Mouse (Mus musculus): ENCODE results near the gene Rabgap1l. TPM values are rescaled to one million over a fixed set of nuclear protein-coding genes. Genes with fewer than 3 reads are reported as not detected.

The Rabgap1l gene
- total RNA-seq, 2 experiments from 2014 or later: 214 to 241 TPM

DNA sequence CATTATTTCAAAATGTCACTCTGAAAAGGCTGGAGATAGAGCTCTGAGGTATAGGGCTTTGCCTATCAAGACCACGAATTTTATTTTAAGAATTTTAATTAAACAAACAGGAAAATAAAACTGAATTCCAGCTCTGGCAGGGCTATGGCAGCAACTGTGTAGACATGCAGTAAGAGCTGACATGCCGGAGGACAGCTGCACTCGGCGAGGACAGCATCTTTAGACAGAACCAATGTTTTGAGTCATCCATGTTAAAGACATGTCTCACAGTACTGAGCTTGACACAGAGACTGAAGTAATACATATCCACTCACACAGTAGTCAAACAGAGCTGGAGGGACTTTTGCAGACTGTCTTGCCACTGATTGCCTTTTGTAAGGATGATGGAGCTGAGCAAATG is 532.4 kb downstream of the Rabgap1l start:
- DNase-seq (ENCODE audit: extremely low spot score in 1 of 2, low spot score in 1 of 2): no peak

DNA sequence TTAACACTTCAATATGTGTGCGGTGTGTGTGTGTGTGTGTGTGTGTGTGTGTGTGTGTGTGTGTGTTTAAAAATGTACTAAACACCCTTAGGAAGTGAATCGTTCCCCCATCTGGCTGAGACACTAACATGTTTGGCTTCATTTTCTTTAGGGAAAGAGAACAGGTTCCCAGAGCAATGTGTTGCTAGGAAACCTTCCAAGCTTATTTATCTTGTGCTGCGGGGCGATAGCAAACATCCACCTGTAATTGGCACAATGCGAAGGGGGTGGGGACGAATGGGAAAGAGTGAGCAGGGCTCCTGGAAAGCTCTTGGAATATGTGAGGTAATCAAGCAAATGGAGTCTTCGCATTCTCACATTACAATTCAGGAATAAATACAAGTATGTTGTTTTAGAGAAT is 533.1 kb downstream of the Rabgap1l start:
- no peak for DNase-seq (ENCODE audit: extremely low spot score in 1 of 2, low spot score in 1 of 2)

DNA sequence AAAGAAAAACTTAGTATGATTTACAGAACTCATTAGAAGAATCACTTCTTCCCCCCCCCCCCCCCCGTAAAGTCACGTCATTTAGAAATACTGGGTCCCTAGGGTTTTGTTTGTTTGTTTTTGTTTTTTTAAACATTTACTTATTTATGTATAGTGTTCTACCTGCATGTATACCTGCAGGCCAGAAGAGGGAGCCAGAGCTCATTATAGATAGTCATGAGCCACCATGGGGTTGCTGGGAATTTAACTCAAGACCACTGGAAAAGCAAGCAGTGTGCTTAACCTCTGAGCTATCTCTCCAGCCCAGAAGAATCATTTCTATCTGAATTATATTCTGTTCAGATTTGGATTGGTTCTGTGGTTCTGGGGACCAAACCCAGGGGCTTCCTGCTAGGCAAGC is 539.9 kb downstream of the Rabgap1l start:
- no peak for DNase-seq (ENCODE audit: extremely low spot score in 1 of 2, low spot score in 1 of 2)

DNA sequence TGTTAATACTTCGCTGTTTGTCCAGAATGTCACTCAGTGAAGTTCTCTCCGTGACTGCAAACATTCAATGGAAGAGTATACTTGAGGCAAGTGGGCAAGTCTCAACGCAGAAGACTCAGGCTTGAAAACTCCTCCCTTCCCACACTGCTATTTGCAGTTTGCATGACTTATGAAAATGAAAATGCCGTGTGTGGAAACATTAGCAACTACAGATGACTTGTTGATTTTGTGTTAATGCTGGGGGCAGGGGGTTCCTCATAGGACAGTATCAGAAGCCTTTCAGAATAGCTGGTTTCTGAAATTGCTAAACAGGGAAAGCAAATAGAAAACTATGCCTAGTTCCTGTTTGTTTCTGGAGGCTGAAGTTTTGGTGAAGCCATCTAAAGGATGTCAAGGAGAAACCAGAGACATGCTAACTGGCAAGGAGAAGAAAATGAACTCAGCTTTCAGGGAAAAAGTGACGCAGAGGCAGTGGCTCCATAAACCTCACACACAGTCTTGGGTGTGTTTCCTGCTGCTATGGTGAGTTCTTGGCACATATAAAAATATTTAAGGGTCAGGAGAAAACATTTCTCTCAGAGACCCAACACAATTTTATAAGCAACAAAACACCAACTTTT is 541.5 kb downstream of the Rabgap1l start:
- no peak for DNase-seq (ENCODE audit: extremely low spot score in 1 of 2, low spot score in 1 of 2)

DNA sequence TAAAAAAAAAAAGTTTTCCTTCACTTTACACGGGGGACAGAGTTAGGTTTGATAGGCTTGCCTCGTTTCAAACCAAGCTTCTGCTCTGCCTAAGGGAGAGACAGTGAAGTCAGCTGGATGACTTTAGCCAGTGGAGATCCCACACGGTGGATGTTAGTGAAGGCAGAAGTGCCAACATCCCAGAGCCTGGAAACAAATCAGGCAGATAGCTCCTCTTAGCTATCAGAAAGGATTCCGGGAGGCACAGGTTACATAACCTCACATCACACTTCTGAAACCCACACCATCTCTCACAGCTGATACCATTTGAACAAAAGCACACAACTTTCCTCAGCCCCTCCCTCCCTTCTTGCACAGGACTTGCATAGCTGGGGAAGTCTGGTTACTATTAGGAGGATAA is 542.2 kb downstream of the Rabgap1l start:
- DNase-seq (ENCODE audit: extremely low spot score in 1 of 2, low spot score in 1 of 2): no peak

DNA sequence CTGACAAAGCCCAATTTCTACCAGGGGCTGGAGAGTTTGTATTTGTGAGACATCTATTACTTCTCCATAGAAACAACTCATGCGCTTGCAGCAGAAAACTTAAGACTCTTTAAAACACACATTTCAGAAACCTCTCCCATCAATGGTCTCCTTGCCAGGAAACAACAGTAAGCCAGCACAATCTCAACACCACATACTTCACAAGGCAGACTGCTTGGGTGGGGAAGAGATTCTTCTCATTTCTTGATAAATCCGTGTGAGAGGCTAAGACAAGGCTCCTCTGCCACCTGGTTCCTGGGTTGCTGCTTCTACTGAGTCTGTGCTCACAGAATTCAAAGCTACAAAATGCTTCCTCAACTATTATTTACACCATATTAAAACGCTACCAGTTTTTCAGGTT is 543.2 kb downstream of the Rabgap1l start:
- DNase-seq (ENCODE audit: extremely low spot score in 1 of 2, low spot score in 1 of 2): no peak

DNA sequence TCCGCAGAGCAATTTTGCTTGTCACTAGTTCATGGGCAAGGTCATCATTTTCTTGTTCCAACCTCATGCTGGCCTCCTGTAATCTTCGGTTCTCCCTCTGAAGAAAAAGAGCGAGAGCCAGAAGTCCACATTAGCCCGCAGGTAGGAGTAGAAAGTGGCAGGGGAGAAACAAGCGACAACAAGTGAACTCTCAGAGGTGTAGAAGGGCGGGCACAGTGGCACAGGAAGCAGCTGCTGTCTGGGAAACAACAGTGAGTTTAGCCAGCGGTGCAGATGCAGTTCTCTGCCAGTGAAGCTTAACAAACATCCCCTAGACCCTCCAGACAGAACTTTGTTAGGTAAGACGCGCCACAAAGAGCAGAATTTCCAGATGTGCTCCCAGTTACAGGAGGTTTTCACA is 545.5 kb downstream of the Rabgap1l start:
- DNase-seq (ENCODE audit: extremely low spot score in 1 of 2, low spot score in 1 of 2): no peak

DNA sequence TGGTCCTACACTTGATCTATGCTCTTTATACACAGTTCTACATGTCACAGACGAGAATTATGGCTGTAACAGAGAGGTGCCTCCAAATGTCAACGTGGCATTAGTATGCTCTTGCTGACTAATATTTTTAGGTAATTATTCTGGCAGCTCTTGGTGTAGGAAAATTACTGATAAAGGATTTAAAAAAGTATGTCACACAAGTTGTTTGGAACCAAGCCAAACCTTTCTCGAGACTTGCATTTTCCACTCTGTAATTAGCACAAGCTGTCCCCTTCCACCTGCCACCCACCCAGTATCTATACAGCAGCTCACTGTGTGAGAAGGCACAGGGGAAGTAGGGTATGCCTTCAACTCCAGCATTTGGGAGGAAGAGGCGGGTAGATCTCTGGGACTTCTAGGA is 546.2 kb downstream of the Rabgap1l start:
- DNase-seq (ENCODE audit: extremely low spot score in 1 of 2, low spot score in 1 of 2): no peak

DNA sequence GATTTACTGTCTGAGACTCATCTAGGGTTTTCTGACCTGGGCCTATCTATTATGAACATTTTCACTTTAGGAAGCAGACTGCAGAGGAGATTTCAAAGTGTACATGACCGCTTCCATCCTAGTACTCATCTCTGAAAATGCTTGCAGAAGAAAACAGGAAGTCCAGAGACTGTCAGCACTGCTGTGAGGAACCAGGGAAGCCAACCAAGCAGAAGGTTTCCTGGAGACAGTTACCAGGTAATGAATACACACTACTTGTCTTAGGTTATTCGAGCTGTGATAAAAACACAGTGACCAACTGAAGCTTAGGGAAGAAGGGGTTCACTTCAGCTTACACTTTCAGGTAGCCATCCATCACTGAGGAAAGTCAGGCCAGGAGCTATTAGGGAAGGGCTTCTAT is 547.1 kb downstream of the Rabgap1l start:
- no peak for DNase-seq (ENCODE audit: extremely low spot score in 1 of 2, low spot score in 1 of 2)

DNA sequence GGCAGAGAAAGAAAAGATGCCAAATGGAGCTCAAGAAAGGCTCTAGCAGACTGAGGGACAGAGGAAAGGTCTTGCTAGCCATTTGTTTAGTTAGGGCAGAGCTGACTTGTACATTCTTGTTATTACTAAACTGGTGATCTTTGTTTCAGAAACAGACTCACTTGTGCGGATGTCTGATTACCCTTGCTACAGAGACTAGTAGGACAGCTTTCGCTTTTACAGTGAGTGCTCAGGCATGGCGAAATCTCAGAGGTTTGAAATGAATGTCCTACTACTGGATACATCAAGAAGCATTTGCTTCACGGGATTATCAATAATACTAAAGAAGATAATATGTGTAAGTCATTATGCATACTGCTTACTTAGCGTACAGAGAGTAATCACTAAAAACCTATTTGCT is 548.3 kb downstream of the Rabgap1l start:
- DNase-seq (ENCODE audit: extremely low spot score in 1 of 2, low spot score in 1 of 2): no peak

DNA sequence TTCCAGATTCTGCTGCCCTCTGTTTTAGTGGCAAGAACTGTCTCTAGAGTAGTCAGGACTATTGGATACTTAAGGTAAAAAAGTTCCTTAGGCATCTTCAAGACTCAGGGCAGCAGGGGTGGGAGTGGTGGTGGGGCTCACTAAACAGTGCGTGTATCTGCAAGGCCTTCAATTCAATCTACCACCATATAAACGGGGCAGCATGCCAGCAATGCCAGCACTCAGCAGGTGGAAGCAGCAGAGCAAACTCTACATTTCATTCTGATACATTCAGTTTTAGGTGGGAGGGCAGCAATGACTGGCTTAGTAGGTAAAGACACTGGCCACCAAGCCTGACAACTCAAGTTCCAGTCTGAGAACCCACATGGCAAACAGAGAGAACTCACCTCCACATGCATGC is 552.9 kb downstream of the Rabgap1l start:
- DNase-seq (ENCODE audit: extremely low spot score in 1 of 2, low spot score in 1 of 2): no peak

DNA sequence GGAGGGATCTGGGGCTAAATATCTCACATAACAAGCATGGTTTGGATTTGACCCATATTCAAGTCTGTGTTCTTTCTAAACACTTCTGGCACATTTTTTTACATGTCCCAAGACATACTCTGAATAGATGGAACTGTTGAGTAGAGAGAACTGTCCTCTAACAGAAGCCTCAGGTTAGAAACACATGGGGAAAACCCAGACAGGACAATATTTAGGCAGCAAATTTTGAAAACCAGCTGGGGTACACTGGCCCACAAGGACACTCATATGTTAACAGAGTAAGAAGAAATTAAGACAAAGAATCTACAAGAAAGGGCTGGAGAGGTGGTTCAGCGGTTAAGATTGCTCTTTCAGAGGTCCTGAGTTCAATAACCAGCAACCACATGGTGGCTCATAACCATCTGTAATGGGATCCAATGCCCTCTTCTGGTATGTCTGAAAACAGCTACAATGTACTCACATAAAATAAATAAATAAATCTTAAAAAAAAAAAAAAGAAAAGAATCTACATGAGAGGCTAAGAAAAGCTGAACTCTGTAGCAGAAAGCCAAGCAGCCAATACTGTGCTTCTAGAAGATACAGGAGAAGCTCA is 554.1 kb downstream of the Rabgap1l start:
- DNase-seq (ENCODE audit: extremely low spot score in 1 of 2, low spot score in 1 of 2): no peak

DNA sequence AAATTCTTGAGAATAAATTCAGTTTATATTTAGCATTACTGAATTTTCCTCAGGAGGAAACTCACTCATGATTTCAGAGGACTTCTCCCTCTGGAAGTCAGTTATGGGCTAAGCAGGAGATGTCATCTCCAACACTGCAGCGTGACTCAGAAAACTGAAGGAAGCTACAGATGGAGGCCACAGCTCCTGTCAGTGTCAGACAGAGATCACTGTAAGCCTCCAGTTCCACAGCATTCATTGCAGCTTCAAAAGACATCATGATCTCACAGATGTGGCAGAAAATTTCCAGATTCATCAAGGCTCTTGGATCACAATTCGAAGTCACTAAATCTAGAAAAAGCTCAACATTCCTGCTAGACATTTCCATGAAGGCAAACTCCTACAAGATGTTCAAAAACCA is 555.0 kb downstream of the Rabgap1l start:
- DNase-seq (ENCODE audit: extremely low spot score in 1 of 2, low spot score in 1 of 2): no peak

DNA sequence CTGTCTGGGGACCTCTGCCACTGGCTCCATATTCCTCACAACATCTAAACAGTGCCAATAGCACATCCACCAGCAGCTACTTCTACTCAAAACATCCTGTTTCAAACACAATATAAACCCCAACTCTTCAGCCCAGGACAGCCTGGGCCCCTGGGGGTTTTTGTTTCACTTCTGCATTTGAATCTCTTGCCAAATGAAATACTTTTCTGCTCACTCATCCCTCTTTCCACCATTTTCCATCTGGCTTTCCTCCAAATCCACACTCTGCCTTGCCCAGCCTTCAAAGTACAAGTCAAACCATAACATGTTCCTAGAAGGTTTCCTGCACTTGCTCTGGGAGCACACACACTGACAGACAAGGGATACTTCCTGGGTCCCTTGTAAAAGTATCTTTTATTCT is 559.1 kb downstream of the Rabgap1l start:
- DNase-seq (ENCODE audit: extremely low spot score in 1 of 2, low spot score in 1 of 2): no peak

DNA sequence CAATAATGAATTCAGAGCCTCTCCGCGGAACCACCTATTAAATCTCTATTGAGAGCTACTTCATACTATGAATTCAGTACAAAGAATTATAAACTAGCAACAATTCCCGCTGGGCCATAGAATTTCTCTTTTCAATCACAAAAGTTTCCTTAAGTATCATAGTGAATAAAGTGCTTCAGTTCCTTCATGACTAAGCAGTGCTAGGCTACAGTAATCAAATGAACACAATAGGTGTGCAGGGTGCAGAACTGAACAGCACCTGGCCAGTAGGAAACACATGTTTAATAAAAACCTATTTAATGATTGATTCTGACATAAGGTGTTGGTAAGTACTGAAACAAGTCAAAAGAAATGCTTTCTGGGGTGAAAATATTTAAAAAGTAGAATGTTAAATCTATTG is 560.9 kb downstream of the Rabgap1l start:
- no peak for DNase-seq (ENCODE audit: extremely low spot score in 1 of 2, low spot score in 1 of 2)

DNA sequence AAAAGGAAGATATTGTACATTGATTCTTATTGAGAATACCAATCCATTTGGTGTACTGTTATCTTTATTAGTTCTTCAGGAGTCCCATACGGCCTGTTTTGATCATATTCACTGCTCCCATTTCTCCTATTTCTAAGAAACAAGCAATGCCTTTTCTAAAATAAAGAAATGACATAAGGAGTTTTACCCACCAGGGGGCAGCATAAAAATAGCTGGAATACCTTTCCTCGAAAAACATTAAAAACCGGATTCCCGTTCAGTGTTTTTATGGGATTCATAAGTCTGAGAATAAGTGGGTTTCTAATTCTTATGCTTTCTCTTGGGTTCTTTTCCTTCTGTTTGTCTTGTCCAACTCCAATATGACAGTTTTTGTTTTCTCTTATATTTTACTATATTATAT is 562.0 kb downstream of the Rabgap1l start:
- DNase-seq (ENCODE audit: extremely low spot score in 1 of 2, low spot score in 1 of 2): peak in 1 of 2 experiments; percentile 43

DNA sequence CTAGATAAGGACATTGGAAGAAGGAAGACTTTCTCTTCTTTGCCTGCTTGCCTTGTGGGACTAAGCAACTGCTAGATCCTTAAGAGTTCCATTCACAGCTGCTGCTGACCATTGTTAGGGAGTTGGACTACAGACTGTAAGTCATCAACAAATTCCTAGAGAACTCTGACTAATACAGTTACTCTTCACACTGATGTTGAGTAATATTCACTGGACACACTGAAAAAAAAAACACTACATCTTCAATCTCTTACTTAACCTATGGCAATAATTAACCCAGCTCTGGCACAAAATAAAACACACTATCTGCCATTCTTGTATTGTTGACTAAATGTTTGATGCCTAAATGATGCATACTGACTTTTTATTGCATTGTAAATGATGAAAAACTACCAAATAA is 565.2 kb downstream of the Rabgap1l start:
- no peak for DNase-seq (ENCODE audit: extremely low spot score in 1 of 2, low spot score in 1 of 2)

DNA sequence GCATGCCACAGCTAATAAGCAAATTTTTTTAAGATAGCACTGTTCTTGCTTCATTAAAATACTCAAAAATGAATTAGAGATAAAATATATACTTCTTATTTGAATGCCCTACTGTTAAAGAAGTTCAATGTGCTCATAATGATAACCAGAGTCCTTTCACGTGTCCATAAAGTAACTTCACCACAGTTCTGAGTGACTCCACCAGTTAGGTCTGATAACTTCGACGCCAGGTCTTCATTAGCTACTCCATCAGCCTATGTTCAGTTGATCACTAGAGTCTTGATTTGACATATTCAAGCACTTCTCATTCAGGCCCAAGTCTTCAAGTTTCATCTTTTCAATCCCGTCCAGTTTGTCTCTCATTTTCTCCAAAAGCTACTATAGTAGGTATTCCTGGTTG is 565.8 kb downstream of the Rabgap1l start:
- no peak for DNase-seq (ENCODE audit: extremely low spot score in 1 of 2, low spot score in 1 of 2)

DNA sequence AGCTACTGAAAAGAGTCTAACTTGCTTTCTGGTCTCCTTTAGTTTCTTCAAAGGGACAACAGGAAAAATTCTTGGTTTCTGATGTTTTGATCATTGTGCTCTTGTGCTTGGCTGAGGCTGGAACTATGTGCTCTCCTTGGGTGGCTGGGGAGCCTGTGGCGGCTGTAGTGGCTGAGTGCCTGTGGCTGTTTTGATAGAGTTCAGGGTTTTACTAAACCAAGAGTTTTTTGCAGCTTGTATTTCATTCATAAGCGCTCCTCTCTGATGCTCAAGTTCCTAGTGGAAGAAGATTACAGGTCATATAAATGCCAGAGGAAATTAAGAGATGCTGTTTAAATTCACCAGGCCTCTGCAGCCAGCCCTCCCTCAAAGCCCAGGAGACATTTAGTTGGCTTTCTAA is 568.9 kb downstream of the Rabgap1l start:
- DNase-seq (ENCODE audit: extremely low spot score in 1 of 2, low spot score in 1 of 2): no peak

DNA sequence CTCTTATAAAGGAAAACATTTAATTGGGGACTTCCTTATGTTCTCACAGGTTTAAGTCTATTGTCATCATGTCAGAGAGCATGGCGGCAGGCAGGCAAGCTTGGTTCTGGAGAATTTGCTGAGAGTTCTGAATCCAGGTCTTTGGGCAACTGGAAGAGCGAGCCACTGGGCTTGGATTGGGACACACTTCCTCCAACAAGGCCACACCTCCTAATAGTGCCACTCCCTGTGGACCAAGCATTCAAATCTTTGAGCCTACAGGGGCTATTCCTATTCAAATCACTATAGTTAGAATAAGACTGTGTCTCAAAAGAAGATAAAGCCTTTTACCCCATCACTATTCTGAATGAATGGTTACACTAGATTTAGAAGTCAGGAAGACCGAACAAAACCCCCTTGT is 575.1 kb downstream of the Rabgap1l start:
- DNase-seq (ENCODE audit: extremely low spot score in 1 of 2, low spot score in 1 of 2): no peak

DNA sequence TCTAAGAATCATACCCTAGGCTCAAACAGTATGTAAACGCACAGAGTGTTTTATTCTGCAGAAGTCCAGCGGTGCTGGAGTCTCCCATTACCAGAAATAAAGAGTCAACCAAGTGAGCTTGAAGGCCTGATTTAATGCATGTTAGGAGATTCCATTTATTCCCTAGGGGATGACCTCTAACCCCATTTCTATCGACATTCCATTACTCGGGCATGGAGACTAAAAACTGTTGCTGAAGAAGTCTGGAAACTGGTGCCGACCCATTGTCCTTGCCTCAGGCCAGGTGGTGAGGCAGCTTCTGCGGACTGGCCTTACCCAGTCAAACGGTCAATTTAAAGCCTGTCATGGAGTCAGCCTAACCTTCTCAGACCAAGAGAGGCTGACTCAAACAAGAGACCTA is 578.8 kb downstream of the Rabgap1l start:
- no peak for DNase-seq (ENCODE audit: extremely low spot score in 1 of 2, low spot score in 1 of 2)

DNA sequence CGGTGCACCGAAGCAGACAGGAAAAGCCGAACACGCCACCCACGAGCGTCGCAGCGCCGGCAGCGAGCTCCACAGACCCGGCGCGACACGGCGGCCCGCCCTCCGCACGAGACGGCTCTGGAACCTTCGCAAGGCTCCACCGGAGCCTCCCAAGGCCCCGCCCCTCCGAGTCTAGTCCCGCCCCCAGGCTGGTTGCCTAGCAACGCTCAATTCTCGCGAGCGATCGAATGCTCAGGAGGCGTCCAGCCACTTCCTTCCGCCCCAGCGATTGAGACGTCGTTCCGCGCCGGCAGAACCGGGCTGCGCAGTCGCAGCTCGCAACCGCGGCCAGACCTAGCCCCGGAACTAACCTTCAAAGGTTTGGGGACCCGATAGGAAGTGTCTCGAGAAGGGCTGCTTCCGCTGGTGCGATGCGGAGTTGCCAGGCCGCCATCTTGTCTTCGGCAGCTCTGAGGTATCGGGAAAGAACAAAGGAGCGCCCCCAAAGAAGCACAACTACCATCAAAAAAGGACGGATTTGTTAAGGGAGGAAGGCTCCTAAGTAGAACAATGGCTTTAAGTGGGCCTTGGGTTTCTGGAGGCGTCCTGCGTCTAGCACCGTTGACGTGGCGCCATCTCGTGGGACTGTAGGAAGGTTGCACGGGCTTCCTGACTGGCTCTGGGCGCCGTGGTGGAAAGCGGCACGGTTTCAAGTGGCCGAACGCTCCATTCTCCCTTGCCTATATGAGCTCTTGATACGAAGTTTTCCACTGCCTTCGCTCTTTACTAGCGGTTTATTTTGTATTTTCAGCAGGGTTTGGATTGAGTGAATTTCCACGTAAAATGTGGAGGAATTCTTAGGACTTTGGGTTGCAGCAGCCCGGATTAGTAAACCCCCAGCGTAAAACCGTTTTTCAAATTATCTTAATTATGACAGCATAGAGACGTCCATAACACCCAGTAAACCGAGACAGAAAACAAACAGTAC is 580.0 kb downstream of the Rabgap1l start, which contains the start of gene Cacybp:
Gene Cacybp (minus strand): TSS at position 173 of the 967 bp plus-strand sequence.
- DNase-seq (ENCODE audit: extremely low spot score in 1 of 2, low spot score in 1 of 2): peak; percentile 99
